Mouse (Mus musculus) hindbrain, postnatal 0 days (tissue): Measurements from ENCODE around the gene Cd180. TPM values are rescaled to one million over a fixed set of nuclear protein-coding genes. Genes with fewer than 3 reads are reported as not detected.

Experiments used
- ATAC-seq: fragments of 200-750 bp; cut with Nextera tagmentation; 2 replicates; pipeline ENCODE4 v1.8.0; 2017; ENCODE audit warnings: mild to moderate bottlenecking, moderate TSS enrichment, moderate library complexity
- DNase-seq: peaks from one replicate; pipeline ENCODE4 v3.0.0-alpha.2; 2015; ENCODE audit warnings: low spot score
- H3K27ac ChIP-seq: fragments of 300-500 bp; sonication (generic); 2 replicates; pipeline ENCODE4 v1.5.1; 2014; ENCODE audit warnings: mild to moderate bottlenecking
- H3K27me3 ChIP-seq: fragments of 300-500 bp; sonication (generic); 2 replicates; pipeline ENCODE4 v1.6.1; 2014; ENCODE audit warnings: low read length, mixed read lengths; ENCODE audit not compliant: insufficient read depth
- H3K36me3 ChIP-seq: fragments of 300-500 bp; sonication (generic); 2 replicates; pipeline ENCODE4 v1.6.1; 2014; ENCODE audit warnings: low read length, mixed read lengths; ENCODE audit not compliant: insufficient read depth
- H3K4me1 ChIP-seq: fragments of 300-500 bp; sonication (generic); 2 replicates; pipeline ENCODE4 v1.6.1; 2014; ENCODE audit warnings: antibody characterized with exemption, low read length, mixed read lengths; ENCODE audit not compliant: insufficient read depth
- H3K4me2 ChIP-seq: fragments of 300-500 bp; sonication (generic); 2 replicates; pipeline ENCODE4 v1.6.1; 2014; ENCODE audit warnings: low read depth, mild to moderate bottlenecking, low read length, moderate library complexity, mixed read lengths
- H3K4me3 ChIP-seq: fragments of 300-500 bp; sonication (generic); 2 replicates; pipeline ENCODE4 v1.5.1; 2014; ENCODE audit warnings: low read length
- H3K9ac ChIP-seq: fragments of 300-500 bp; sonication (generic); replicated peaks from 2 replicates; pipeline ENCODE4 v1.6.1; 2014; ENCODE audit warnings: mild to moderate bottlenecking, low read length, moderate library complexity, mixed read lengths
- H3K9me3 ChIP-seq: fragments of 300-500 bp; sonication (generic); 2 replicates; pipeline ENCODE4 v1.6.1; 2016; ENCODE audit warnings: low read length, mixed read lengths
- CTCF ChIP-seq: IDR thresholded peaks from 2 replicates; pipeline ENCODE4 v1.5.1; 2016; ENCODE audit warnings: antibody characterized with exemption, control low read depth, low read depth
- WGBS: fragments of 180-500 bp; shearing (Covaris S2); extraction: QIAGEN DNeasy Blood & Tissue Kit; methylation state at CpG from one replicate; pipeline ENCODE4 v1.1.7; 2014; 5-methylcytosine and 5-hydroxymethylcytosine counted together
- polyA plus RNA-seq: library from polyadenylated mRNA; unstranded; fragments of >200 nt; fragmentation: Nextera tagmentation; extraction: Ambion mirVana; gene quantifications from 2 replicates; pipeline ENCODE4 v1.2.1, GENCODE M21; 2015
- total RNA-seq: library from RNA; depleted of rRNA; stranded (reverse); fragments of >200 nt; gene quantifications from 2 replicates; pipeline ENCODE4 v1.2.3, GENCODE M21; 2014

Cd180 gene
- total and polyA plus RNA-seq, 2 experiments from 2014 or later: 0.68 to 1.1 TPM

GRCm38 (mm10) chr13:102773169-102773568, 79.8 kb downstream of the Cd180 start:
- WGBS: 94% methylated on average over 9 of the region's 9 CpGs
- Histone ChIP-seq H3K4me2 (no peak overlapping the region), H3K27ac (no peak overlapping the region), H3K4me3 (no peak overlapping the region), H3K4me1 (no peaks in the 10 kb centered on the region), H3K9me3 (no peaks in the 10 kb centered on the region), H3K36me3 (no peaks in the 10 kb centered on the region), H3K9ac (no peak overlapping the region), H3K27me3 (no peaks in the 10 kb centered on the region)
- ATAC-seq (no peak), DNase-seq (no peak)
- no peak for TF ChIP-seq CTCF

- 55% methylated on average over 7 of the region's 7 CpGs for WGBS
- Histone ChIP-seq H3K27me3 (no peaks in the 10 kb centered on the region), H3K9me3 (no peaks in the 10 kb centered on the region), H3K4me2 (no peak overlapping the region), H3K4me1 (no peaks in the 10 kb centered on the region), H3K9ac (no peak overlapping the region), H3K4me3 (no peak overlapping the region), H3K27ac (no peak overlapping the region), H3K36me3 (0 out of 2 replicates have a peak, but pooled peaks cover 6% of the 10 kb centered on the region)
- DNase-seq (peak; percentile 49), ATAC-seq (peak; percentile 45; the same call in 1 of the 2 replicates)
- 0 out of 2 replicates have a peak, but pooled peaks have one; percentile 32 for TF ChIP-seq CTCF
These were observed 81.4 kb downstream of the Cd180 start for GRCm38 (mm10) chr13:102774786-102775201.

DNA sequence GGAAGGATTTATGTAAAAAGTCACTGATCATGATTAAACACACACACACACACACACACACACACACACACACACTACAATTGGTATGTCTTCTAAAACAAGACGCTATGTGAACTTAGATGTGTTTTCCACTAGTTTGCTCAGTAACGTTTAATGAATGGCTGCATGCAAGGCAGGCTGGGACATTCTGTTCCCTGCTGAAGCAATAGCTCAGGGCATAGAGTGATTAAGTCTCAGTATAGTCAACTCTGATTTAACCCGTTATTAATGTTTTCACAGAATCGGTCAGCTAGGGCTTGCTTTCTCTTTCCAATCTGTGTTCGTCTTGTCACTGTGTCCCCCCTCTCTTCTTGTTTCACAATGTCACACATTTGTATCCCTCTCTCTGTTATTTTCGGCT, 82.1 kb downstream of the Cd180 start:
- H3K27me3 ChIP-seq: no peaks in the 10 kb centered on the region
- H3K4me3 ChIP-seq: no peak overlapping the region
- ATAC-seq (no peak), DNase-seq (no peak)
- no peaks in the 10 kb centered on the region for H3K9me3 ChIP-seq
- H3K36me3 ChIP-seq: 0 out of 2 replicates have a peak, but pooled peaks cover 6% of the 10 kb centered on the region
- H3K9ac ChIP-seq: no peak overlapping the region
- 76% methylated on average over 6 of the region's 6 CpGs for WGBS
- H3K4me1 ChIP-seq: no peaks in the 10 kb centered on the region
- no peak overlapping the region for H3K4me2 ChIP-seq
- no peak overlapping the region for H3K27ac ChIP-seq
- no peak for TF ChIP-seq CTCF

GRCm38 (mm10) chr13:102778859-102779258, 85.5 kb downstream of the Cd180 start:
- ATAC-seq (no peak), DNase-seq (no peak)

GRCm38 (mm10) chr13:102779275-102779674, 85.9 kb downstream of the Cd180 start:
- no peak for TF ChIP-seq CTCF
- no peaks in the 10 kb centered on the region for H3K4me1 ChIP-seq
- DNase-seq (no peak), ATAC-seq (no peak)
- H3K27me3 ChIP-seq: no peaks in the 10 kb centered on the region
- no peaks in the 10 kb centered on the region for H3K9me3 ChIP-seq
- 72% methylated on average over 3 of the region's 3 CpGs for WGBS
- H3K4me3 ChIP-seq: no peak overlapping the region
- 0 out of 2 replicates have a peak, but pooled peaks cover 6% of the 10 kb centered on the region for H3K36me3 ChIP-seq
- H3K4me2 ChIP-seq: no peak overlapping the region
- no peak overlapping the region for H3K27ac ChIP-seq
- H3K9ac ChIP-seq: no peak overlapping the region

More at GRCm38 (mm10) chr13:102778859-102779258, 85.5 kb downstream of the Cd180 start:
- no peak overlapping the region for H3K9ac ChIP-seq
- H3K27me3 ChIP-seq: no peaks in the 10 kb centered on the region
- H3K4me2 ChIP-seq: no peak overlapping the region
- no peak overlapping the region for H3K27ac ChIP-seq
- no peaks in the 10 kb centered on the region for H3K9me3 ChIP-seq
- H3K4me3 ChIP-seq: no peak overlapping the region
- H3K36me3 ChIP-seq: 0 out of 2 replicates have a peak, but pooled peaks cover 6% of the 10 kb centered on the region
- no peak for TF ChIP-seq CTCF
- no peaks in the 10 kb centered on the region for H3K4me1 ChIP-seq
- WGBS: over 99% methylated on average over 3 of the region's 3 CpGs

- no peaks in the 10 kb centered on the region for H3K9me3 ChIP-seq
- H3K9ac ChIP-seq: no peak overlapping the region
- H3K27me3 ChIP-seq: no peaks in the 10 kb centered on the region
- no peak overlapping the region for H3K4me2 ChIP-seq
- ATAC-seq (peak; percentile 51; the same call in 1 of the 2 replicates), DNase-seq (peak; percentile 19)
- no peak for TF ChIP-seq CTCF
- no peak overlapping the region for H3K27ac ChIP-seq
- no peak overlapping the region for H3K4me3 ChIP-seq
- 0 out of 2 replicates have a peak, but pooled peaks cover 6% of the 10 kb centered on the region for H3K36me3 ChIP-seq
- 38% methylated on average over 7 of the region's 7 CpGs for WGBS
- no peaks in the 10 kb centered on the region for H3K4me1 ChIP-seq
These were observed 90.4 kb downstream of the Cd180 start for GRCm38 (mm10) chr13:102783531-102784310.
